Mouse (Mus musculus) hindbrain, embryonic 10.5 days (tissue): ENCODE data around the gene Kmt5a. TPM values are rescaled to one million over a fixed set of nuclear protein-coding genes. Genes with fewer than 3 reads are reported as not detected.

Experiments used
- DNase-seq: peaks from one replicate; pipeline ENCODE4 v3.0.0-alpha.2; 2017; ENCODE audit warnings: low spot score
- H3K27ac ChIP-seq: fragments of 300-500 bp; sonication (generic); 2 replicates; pipeline ENCODE4 v1.5.1; 2016; ENCODE audit warnings: mild to moderate bottlenecking, moderate library complexity
- H3K27me3 ChIP-seq: fragments of 300-500 bp; sonication (generic); 2 replicates; pipeline ENCODE4 v1.6.1; 2016; ENCODE audit warnings: mild to moderate bottlenecking; ENCODE audit not compliant: poor library complexity, insufficient read depth, severe bottlenecking
- H3K36me3 ChIP-seq: fragments of 300-500 bp; sonication (generic); 2 replicates; pipeline ENCODE4 v1.6.1; 2016; ENCODE audit warnings: mild to moderate bottlenecking, moderate library complexity
- H3K4me1 ChIP-seq: fragments of 300-500 bp; sonication (generic); replicated peaks from 2 replicates; pipeline ENCODE4 v1.6.1; 2016; ENCODE audit warnings: mild to moderate bottlenecking
- H3K4me3 ChIP-seq: fragments of 300-500 bp; sonication (generic); 2 replicates; pipeline ENCODE4 v1.5.1; 2016; ENCODE audit warnings: mild to moderate bottlenecking, moderate library complexity
- H3K9me3 ChIP-seq: fragments of 300-500 bp; sonication (generic); 2 replicates; pipeline ENCODE4 v1.6.1; 2016; ENCODE audit warnings: mild to moderate bottlenecking, moderate library complexity
- WGBS: fragments of 180-500 bp; shearing (Covaris S2); methylation state at CpG from one replicate; pipeline ENCODE4 v1.1.7; 2016; 5-methylcytosine and 5-hydroxymethylcytosine counted together
- polyA plus RNA-seq: library from polyadenylated mRNA; unstranded; fragments of >200 nt; fragmentation: Nextera tagmentation; extraction: Ambion mirVana; gene quantifications from 2 replicates; pipeline ENCODE4 v1.2.1, GENCODE M21; 2016

Gene Kmt5a
- polyA plus RNA-seq, 1 experiment from 2014 or later, result 34.3 TPM

GRCm38 (mm10) chr5:124432398-124433012, 7.2 kb upstream of the Kmt5a start:
- H3K36me3 ChIP-seq, result no peaks in the 10 kb centered on the region
- H3K4me3 ChIP-seq, result no peak overlapping the region
- H3K9me3 ChIP-seq, result no peaks in the 10 kb centered on the region
- 0 out of 2 replicates have a peak, but pooled peaks cover 6% of the 10 kb centered on the region for H3K4me1 ChIP-seq
- no peaks in the 10 kb centered on the region for H3K27me3 ChIP-seq
- DNase-seq, result peak; percentile 60
- H3K27ac ChIP-seq, result no peak overlapping the region

GRCm38 (mm10) chr5:124433048-124433447, 6.7 kb upstream of the Kmt5a start:
- WGBS, result 67% methylated on average over 2 of the region's 2 CpGs
- DNase-seq, result no peak

GRCm38 (mm10) chr5:124438229-124438628, 1.5 kb upstream of the Kmt5a start:
- WGBS, result 86% methylated on average over 5 of the region's 5 CpGs
- Histone ChIP-seq H3K36me3 (peaks cover 3% of the 10 kb centered on the region; the same call in 1 of the 2 replicates), H3K4me3 (no peak overlapping the region), H3K27ac (no peak overlapping the region; the same call in 1 of the 2 replicates), H3K27me3 (no peaks in the 10 kb centered on the region), H3K9me3 (no peaks in the 10 kb centered on the region), H3K4me1 (peaks cover 17% of the 10 kb centered on the region)
- no peak for DNase-seq

More at GRCm38 (mm10) chr5:124433048-124433447, 6.7 kb upstream of the Kmt5a start:
- 0 out of 2 replicates have a peak, but pooled peaks cover 6% of the 10 kb centered on the region for H3K4me1 ChIP-seq
- H3K4me3 ChIP-seq, result no peak overlapping the region
- H3K9me3 ChIP-seq, result no peaks in the 10 kb centered on the region
- no peaks in the 10 kb centered on the region for H3K36me3 ChIP-seq
- H3K27me3 ChIP-seq, result no peaks in the 10 kb centered on the region
- H3K27ac ChIP-seq, result no peak overlapping the region

- Histone ChIP-seq H3K36me3 (peaks cover 3% of the 10 kb centered on the region; the same call in 1 of the 2 replicates), H3K27ac (peak overlapping the region; percentile 94), H3K27me3 (no peaks in the 10 kb centered on the region), H3K9me3 (no peaks in the 10 kb centered on the region), H3K4me3 (peak overlapping the region; percentile 88), H3K4me1 (peaks cover 17% of the 10 kb centered on the region)
- 66% methylated on average over 5 of the region's 5 CpGs for WGBS
- no peak for DNase-seq
Measured at GRCm38 (mm10) chr5:124438746-124439145, 984 bp upstream of the Kmt5a start.

- peak overlapping the region; percentile 94 for H3K27ac ChIP-seq
- peaks cover 3% of the 10 kb centered on the region; the same call in 1 of the 2 replicates for H3K36me3 ChIP-seq
- H3K4me3 ChIP-seq, result peak overlapping the region; percentile 88
- H3K4me1 ChIP-seq, result peaks cover 25% of the 10 kb centered on the region
- WGBS, result under 1% methylated on average over 30 of the region's 30 CpGs
- DNase-seq, result peak; percentile 84
- no peaks in the 10 kb centered on the region for H3K9me3 ChIP-seq
- H3K27me3 ChIP-seq, result no peaks in the 10 kb centered on the region
Measured at GRCm38 (mm10) chr5:124440094-124440701, 468 bp downstream of the Kmt5a start.

- H3K27me3 ChIP-seq, result no peaks in the 10 kb centered on the region
- no peak overlapping the region for H3K4me3 ChIP-seq
- no peak overlapping the region for H3K27ac ChIP-seq
- 84% methylated on average over 2 of the region's 2 CpGs for WGBS
- peaks cover 12% of the 10 kb centered on the region for H3K36me3 ChIP-seq
- H3K9me3 ChIP-seq, result no peaks in the 10 kb centered on the region
- no peak for DNase-seq
- peaks cover 43% of the 10 kb centered on the region for H3K4me1 ChIP-seq
Measured at GRCm38 (mm10) chr5:124442628-124443027, 2.9 kb downstream of the Kmt5a start.

- Histone ChIP-seq H3K4me1 (peaks cover 48% of the 10 kb centered on the region), H3K4me3 (peak overlapping the region; percentile 94), H3K36me3 (peaks cover 28% of the 10 kb centered on the region), H3K27ac (no peak overlapping the region; the same call in 1 of the 2 replicates), H3K9me3 (no peaks in the 10 kb centered on the region), H3K27me3 (no peaks in the 10 kb centered on the region)
- no peak for DNase-seq
- 77% methylated on average over 3 of the region's 3 CpGs for WGBS
Measured at GRCm38 (mm10) chr5:124444208-124444607, 4.5 kb downstream of the Kmt5a start.

GRCm38 (mm10) chr5:124444661-124445561, 5.2 kb downstream of the Kmt5a start:
- peak overlapping the region; percentile 96 for H3K27ac ChIP-seq
- peak; percentile 70 for DNase-seq
- peaks cover 35% of the 10 kb centered on the region for H3K36me3 ChIP-seq
- H3K9me3 ChIP-seq, result no peaks in the 10 kb centered on the region
- H3K4me1 ChIP-seq, result peaks cover 48% of the 10 kb centered on the region
- H3K27me3 ChIP-seq, result no peaks in the 10 kb centered on the region
- 11% methylated on average over 66 of the region's 66 CpGs for WGBS
- peak overlapping the region; percentile 94 for H3K4me3 ChIP-seq

- Histone ChIP-seq H3K4me1 (peaks cover 40% of the 10 kb centered on the region), H3K27ac (peak overlapping the region; percentile 96), H3K4me3 (peak overlapping the region; percentile 94), H3K36me3 (peaks cover 43% of the 10 kb centered on the region), H3K9me3 (no peaks in the 10 kb centered on the region), H3K27me3 (no peaks in the 10 kb centered on the region)
- 2% methylated on average over 76 of the region's 77 CpGs for WGBS
- DNase-seq, result peak; percentile 56
Measured at GRCm38 (mm10) chr5:124445621-124446293, 6.0 kb downstream of the Kmt5a start.

- Histone ChIP-seq H3K4me1 (peaks cover 37% of the 10 kb centered on the region), H3K36me3 (peaks cover 50% of the 10 kb centered on the region), H3K9me3 (no peaks in the 10 kb centered on the region), H3K4me3 (peak overlapping the region; percentile 94), H3K27me3 (no peaks in the 10 kb centered on the region), H3K27ac (peak overlapping the region; percentile 96)
- WGBS, result 5% methylated on average over 15 of the region's 15 CpGs
- peak; percentile 69 for DNase-seq
Measured at GRCm38 (mm10) chr5:124446301-124446881, 6.7 kb downstream of the Kmt5a start.

GRCm38 (mm10) chr5:124449494-124449893, 9.8 kb downstream of the Kmt5a start:
- Histone ChIP-seq H3K27me3 (no peaks in the 10 kb centered on the region), H3K27ac (no peak overlapping the region), H3K4me1 (peaks cover 38% of the 10 kb centered on the region), H3K36me3 (peaks cover 77% of the 10 kb centered on the region), H3K4me3 (no peak overlapping the region), H3K9me3 (no peaks in the 10 kb centered on the region)
- 82% methylated on average over 6 of the region's 6 CpGs for WGBS
- DNase-seq, result no peak

- Histone ChIP-seq H3K27ac (no peak overlapping the region), H3K4me3 (no peak overlapping the region), H3K27me3 (no peaks in the 10 kb centered on the region), H3K9me3 (no peaks in the 10 kb centered on the region), H3K36me3 (peaks cover 83% of the 10 kb centered on the region), H3K4me1 (peaks cover 33% of the 10 kb centered on the region)
- 92% methylated on average over 7 of the region's 7 CpGs for WGBS
- no peak for DNase-seq
Measured at GRCm38 (mm10) chr5:124450051-124450450, 10.3 kb downstream of the Kmt5a start.
